Mouse (Mus musculus): ENCODE measurements at regions not wholly inside any gene's neighbourhood (a gene's known extent, or its start where the extent isn't known, plus 50 kb on each side); places are given as distances from the start of the nearest gene placed in this dataset.

- no peak for DNase-seq
Measured at GRCm38 (mm10) chr9:46621851-46622250, 302.1 kb upstream of the 4931429L15Rik start.

GRCm38 (mm10) chr9:46610101-46611005, 290.6 kb upstream of the 4931429L15Rik start:
- DNase-seq, result no peak

GRCm38 (mm10) chr9:46608695-46609094, 288.9 kb upstream of the 4931429L15Rik start:
- DNase-seq, result no peak

DNA sequence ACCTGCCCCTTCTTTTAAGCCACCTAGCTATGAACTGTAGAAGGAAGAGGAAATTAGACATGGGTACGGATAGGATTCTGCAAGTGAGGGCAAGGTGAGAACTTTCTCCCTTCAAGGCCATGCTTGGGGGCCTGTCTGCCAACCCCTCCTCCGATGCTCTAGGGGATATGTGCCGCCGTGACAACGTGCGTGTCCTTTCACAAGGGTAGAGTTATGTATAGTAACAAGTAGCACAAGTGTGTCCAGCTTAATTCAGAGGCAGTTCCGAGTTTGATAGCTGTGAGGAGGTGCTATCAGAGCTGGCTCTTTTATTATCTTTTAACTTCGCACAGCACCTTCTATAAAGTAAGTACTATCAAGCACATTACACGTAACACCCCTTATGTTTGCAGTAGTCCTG, 281.0 kb upstream of the 4931429L15Rik start:
- DNase-seq, result no peak

- DNase-seq, result peak; percentile 97
Measured at GRCm38 (mm10) chr9:46599931-46600708, 280.3 kb upstream of the 4931429L15Rik start.

GRCm38 (mm10) chr9:46598518-46598917, 278.7 kb upstream of the 4931429L15Rik start:
- DNase-seq, result no peak

- DNase-seq, result no peak
Measured at GRCm38 (mm10) chr9:46593444-46593843, 273.7 kb upstream of the 4931429L15Rik start.

DNA sequence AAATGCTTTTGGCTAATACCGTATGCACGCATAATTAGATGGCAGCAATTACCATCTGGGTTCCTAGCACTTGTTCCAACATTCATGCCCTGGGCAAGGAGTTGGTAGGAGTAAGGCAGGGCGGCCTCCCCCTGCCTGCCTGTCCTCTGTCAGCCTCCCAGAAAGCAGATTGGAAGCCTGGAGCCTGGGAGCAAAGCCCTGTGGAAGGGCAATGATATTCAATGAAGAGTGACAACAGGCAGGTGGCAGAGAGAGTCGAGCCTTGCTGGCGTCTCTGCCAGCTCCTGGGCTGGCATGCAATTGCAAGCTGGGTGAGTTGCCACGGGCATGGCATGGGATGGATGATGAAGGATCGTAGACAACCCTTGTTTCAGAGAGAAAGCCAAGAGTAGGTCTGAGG, 273.1 kb upstream of the 4931429L15Rik start:
- DNase-seq, result no peak

GRCm38 (mm10) chr9:46586818-46587217, 267.0 kb upstream of the 4931429L15Rik start:
- DNase-seq, result no peak

- no peak for DNase-seq
Measured at GRCm38 (mm10) chr9:46581844-46582243, 262.1 kb upstream of the 4931429L15Rik start.

GRCm38 (mm10) chr9:46562301-46562700, 242.5 kb upstream of the 4931429L15Rik start:
- no peak for DNase-seq

- DNase-seq, result no peak
Measured at GRCm38 (mm10) chr9:46558481-46558880, 238.7 kb upstream of the 4931429L15Rik start.

DNA sequence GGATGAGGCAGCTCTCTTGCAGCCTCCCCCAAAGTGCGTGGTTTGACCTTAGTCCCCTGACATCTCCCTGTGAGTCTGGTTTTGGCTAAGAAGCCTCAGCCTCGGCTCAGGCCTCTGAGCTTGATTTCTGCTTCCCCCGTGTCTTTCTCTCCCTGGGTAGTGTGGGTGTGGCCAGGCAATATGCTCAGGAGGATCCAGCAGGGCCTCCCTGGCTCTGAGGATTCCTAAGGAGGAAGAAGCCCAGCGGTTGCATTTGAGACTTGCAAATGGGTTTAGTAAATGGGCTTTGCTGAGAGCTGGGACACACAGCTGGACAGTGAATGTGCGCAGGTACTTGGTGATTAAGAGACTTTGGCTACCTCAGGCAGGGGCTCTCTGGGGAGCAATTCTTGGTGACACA, 238.0 kb upstream of the 4931429L15Rik start:
- no peak for DNase-seq

- DNase-seq, result peak; percentile 30
Measured at GRCm38 (mm10) chr9:46555156-46555555, 235.4 kb upstream of the 4931429L15Rik start.

GRCm38 (mm10) chr9:46554586-46555152, 234.9 kb upstream of the 4931429L15Rik start:
- DNase-seq, result peak; percentile 35

DNA sequence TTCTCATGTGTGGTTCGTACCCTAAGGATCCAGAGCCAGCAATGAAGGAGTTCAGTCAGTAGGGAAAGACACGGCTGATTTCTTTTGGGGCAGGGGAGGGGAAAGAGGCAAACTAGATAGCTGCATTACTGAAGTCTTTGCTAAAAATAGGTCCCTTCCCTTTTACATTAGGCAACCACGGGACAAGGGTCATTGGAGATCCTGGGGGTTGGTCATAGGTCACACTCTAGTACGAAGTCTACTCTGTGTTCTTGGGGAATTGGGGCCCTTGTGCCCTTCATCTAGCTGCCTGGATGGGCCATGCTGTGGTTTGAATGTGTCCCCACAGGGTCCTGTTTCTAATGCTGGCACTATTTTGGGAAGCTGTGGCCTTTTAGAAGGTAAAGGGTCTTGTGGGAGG, 229.6 kb upstream of the 4931429L15Rik start:
- no peak for DNase-seq

GRCm38 (mm10) chr9:46544326-46544725, 224.5 kb upstream of the 4931429L15Rik start:
- no peak for DNase-seq

GRCm38 (mm10) chr9:46541001-46541400, 221.2 kb upstream of the 4931429L15Rik start:
- no peak for DNase-seq

DNA sequence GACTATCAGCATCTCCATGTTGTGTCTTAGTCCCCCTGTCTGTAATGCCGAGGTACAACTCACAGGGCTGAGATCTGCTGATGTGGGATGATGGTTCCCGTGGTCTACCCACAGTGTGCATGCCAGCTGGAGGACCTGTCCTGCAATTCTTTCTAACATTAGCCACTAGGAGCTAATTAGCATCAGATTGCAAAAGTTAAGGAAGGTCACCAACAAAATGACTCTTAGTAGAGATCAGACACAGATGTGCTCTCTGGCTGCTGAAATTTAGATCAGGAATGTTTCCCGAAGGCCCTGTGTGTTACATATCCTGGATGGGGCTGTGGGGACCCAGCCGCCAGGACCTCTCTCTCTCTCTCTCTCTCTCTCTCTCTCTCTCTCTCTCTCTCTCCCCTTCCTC, 218.8 kb upstream of the 4931429L15Rik start:
- DNase-seq, result no peak

DNA sequence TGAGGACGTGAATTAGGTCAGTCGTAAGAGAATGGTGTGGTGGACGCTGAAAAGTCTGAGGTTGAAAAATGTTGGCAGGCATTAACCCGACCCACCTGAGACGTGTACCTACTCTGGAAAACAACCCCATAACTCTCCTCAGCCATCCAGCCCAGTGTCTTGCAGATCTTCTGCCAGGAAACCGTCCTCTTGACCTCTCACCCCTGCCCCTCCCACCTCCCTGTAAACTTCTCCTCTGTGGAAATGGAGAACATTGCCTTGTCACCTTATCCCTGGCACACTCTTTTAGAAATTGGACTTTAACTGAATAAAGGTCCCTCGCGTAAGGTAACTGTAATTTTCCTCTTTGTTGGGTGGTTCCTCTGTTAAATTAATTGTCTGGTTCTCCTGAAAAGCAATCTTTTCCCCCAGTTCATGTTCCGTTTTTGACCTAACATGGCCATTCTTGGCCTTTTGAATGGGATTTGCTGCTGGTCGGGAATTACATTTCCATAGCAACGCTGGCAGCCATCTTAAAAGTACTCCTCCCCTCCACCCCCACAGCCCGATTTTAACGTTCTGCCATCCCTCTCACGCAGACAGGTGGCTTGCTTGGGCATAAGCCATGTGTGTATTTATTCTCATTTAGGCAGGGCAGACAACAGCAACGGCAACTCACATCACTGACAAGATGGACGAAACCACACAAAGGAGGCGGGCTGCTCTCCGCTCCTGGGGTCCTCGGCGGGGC, 196.8 kb upstream of the 4931429L15Rik start:
- no peak for DNase-seq

GRCm38 (mm10) chr9:46512276-46513051, 192.7 kb upstream of the 4931429L15Rik start:
- DNase-seq, result no peak

DNA sequence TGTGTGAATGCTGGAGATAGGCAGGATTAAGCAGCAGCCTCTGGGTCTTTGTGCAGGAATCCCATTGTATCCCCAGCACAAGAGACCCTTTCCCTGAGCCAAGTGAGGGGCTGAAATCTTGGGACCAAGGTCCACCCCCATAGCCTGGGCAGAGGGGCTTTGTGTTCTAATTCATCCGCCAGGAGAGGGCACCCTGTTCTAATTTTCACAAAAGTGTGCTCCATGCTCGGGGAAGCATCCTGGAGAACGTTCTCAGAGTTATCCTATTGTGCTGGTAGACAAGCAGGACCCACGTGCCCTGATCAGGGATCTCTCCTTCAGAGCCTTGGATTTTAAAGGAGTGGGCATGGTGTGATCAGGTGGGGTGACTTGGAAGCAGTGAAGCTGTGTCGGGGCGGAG, 191.5 kb upstream of the 4931429L15Rik start:
- DNase-seq, result peak; percentile 49

All from retina, postnatal 1 day (tissue).